Mouse (Mus musculus): ENCODE data around the gene Mtch2.

The Mtch2 gene

DNA sequence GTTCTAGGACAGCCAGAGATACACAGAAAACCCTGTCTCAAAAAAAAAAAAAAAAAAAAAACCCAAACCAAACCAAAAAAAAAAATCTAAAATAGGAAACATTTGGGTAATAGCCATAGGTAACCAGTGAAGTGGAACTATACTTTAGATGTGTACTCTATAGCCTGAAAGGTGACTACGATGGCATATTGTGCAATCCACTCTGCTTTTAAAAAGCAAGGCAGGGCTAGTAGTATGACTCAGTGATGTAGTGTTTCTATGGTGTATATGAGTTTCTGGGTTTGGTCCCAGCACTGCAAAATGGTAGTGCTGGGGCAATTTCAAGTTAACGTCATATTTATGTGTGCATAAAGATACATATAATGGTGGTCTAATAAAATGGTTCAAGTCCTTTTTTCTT, 59.8 kb downstream of the Mtch2 start:
- DNase-seq (ENCODE audit: low spot score), result no peak

DNA sequence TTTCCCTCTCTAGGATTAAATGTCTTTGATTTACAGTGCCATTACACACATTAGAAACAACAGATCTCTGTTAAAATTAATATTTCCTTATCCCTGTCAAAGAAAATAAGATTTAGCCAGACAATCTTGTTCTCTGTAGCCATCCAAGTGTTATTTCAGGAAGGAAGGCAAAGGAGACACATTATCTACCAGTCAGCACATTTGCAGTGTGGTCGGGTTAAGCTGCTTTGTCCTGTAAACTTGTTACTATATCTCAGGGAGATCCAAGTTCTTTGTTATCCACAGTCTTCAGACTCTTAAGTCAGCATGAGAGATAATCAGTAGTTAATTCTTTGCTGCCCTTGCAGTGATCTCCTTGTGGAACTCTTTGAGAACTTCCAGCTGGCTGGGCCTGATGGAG, 63.9 kb downstream of the Mtch2 start:
- DNase-seq (ENCODE audit: low spot score), result no peak

DNA sequence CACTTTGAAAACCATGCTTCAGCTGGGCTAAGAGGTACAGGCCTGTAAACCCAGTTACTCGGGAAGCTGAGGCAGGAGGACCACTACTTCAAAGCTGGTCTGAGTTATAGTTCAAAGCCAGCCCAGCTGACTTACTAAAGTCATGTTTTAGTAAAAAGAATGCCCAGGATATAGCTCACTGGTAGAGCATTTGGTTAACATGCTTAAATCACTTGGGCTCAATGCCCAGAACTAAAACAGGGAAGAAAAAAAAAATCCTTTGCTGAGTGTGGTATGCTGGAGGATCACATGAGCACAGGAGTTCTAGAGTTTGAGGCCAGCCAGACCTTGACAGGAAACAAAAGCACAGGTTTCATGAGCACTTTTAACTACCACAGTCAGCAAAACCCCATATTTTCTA, 64.7 kb downstream of the Mtch2 start:
- no peak for DNase-seq (ENCODE audit: low spot score)

DNA sequence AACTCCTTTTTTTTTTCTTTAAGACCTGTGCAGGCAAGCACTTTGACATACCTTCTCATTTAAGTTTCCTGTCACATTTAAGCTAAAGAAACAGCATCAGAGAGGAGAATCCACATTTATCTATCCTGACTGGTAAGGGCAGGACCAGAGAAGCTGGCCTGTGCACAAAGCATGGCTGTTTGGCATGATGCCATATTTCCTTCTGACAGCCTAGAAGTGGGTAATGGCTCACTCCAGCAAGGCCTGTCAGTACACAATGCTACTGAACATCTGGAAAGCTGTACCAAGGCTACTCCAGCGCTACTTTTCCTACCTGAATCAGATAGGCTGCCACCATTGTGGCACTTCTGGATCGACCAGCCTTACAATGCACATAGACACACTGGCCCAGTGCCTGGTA, 66.7 kb downstream of the Mtch2 start:
- DNase-seq (ENCODE audit: low spot score), result no peak

DNA sequence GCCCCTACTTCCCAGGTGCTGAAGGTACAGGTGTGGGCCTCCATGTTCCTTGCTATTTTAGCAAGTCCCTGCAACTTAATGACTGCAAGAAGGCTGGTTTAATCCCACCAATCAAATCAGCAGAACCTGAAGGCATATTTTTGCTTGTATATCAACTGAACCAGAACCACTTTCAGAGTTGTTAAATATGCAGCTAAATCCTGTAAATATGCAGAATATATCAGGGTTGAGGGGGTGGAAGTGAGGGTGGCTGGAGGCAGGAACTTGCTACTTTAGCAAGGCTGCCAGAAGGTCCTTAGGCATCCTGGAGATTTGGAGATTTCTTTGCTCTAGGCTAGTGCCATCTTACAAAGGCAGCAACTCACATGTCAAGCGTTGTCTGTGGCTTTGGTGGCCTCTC, 68.6 kb downstream of the Mtch2 start:
- DNase-seq (ENCODE audit: low spot score), result no peak

Data from embryo, embryonic 10 days (tissue).